16 mouse cellular contexts compared by ENCODE assay signal in genomic region chr1:27264923-27265322, GRCm38 (mm10).
"Had no signal": no experiment of that assay in that cellular context is flagged by ENCODE, and none has a peak within 500 bp of the region (broad histone marks: within the 10 kb centered on the region; RNA-seq: fewer than 3 reads in every experiment).

No protein-coding gene starts in this region.

- H3K27me3 ChIP-seq: neural tube, embryonic 13.5 days; neural tube, embryonic 15.5 days; stomach, embryonic 15.5 days had no signal

- H3K4me2 ChIP-seq: neural tube, embryonic 13.5 days; neural tube, embryonic 15.5 days; stomach, embryonic 15.5 days had no signal

- H3K4me3 ChIP-seq: neural tube, embryonic 13.5 days; neural tube, embryonic 15.5 days; stomach, embryonic 15.5 days had no signal

- H3K4me1 ChIP-seq: neural tube, embryonic 13.5 days; neural tube, embryonic 15.5 days; stomach, embryonic 15.5 days had no signal

- H3K36me3 ChIP-seq: neural tube, embryonic 13.5 days; neural tube, embryonic 15.5 days; stomach, embryonic 15.5 days had no signal

- DNase-seq: retina, postnatal 1 day; right cerebral cortex, adult 18-20 months; right cerebral cortex, postnatal 14 days; right cerebral cortex, postnatal 25 days; right cerebral cortex, postnatal 4 days; spleen, adult 18-20 months; thymus, adult 18-20 months; thymus, adult 2 months; thymus, postnatal 14 days; thymus, postnatal 25 days; thymus, postnatal 36 days; thymus, postnatal 4 days had no signal

- H3K27ac ChIP-seq: neural tube, embryonic 13.5 days; neural tube, embryonic 15.5 days; stomach, embryonic 15.5 days; stomach, postnatal 0 days had no signal

- H3K9ac ChIP-seq: neural tube, embryonic 13.5 days; neural tube, embryonic 15.5 days; stomach, embryonic 15.5 days had no signal

- H3K9me3 ChIP-seq: neural tube, embryonic 13.5 days; neural tube, embryonic 15.5 days; stomach, embryonic 15.5 days had no signal
